Mouse (Mus musculus): ENCODE measurements around the gene Pdzrn4. TPM values are rescaled to one million over a fixed set of nuclear protein-coding genes. Genes with fewer than 3 reads are reported as not detected.

The Pdzrn4 gene
- total and polyA plus RNA-seq, 3 experiments, result not detected

DNA sequence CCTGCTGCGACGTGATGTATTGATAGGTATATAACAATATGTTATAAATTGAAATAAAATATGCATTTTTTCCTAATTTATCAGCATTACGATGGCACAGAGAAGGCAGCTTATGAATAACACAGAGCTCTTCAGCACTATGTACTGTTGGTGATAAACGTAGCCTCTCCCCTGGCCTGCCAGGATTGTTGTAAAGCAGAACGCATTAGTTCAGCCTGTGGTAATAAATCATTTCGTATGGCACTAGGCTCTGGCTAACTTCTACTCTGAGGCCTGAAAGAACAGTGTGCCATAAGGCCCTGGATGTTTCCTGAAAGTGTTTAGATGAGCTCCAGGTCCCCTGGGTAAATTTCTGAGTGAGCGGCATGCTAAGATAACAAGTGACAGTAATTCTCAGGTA is 55.9 kb downstream of the Pdzrn4 start:
- Histone ChIP-seq H3K79me2 (ENCODE audit: control insufficient read depth, insufficient read depth, low read length, poor library complexity) (no peaks in the 10 kb centered on the region), H3K4me1 (ENCODE audit: control insufficient read depth in 1 of 2, insufficient read depth in 2 of 2, low read length in 2 of 2) (no peaks in the 10 kb centered on the region), H3K36me3 (ENCODE audit: control insufficient read depth in 1 of 2, insufficient read depth in 2 of 2, low read length in 2 of 2) (no peaks in the 10 kb centered on the region), H3K27ac (ENCODE audit: control insufficient read depth, low read depth, low read length) (no peak overlapping the region), H3K9ac (ENCODE audit: control insufficient read depth, low read depth, low read length, poor library complexity, severe bottlenecking) (no peak overlapping the region), H3K4me3 (ENCODE audit: control insufficient read depth in 1 of 2, insufficient read depth in 1 of 2, low read depth in 2 of 2, low read length in 2 of 2) (no peak overlapping the region), H3K27me3 (ENCODE audit: control insufficient read depth in 1 of 2, insufficient read depth in 2 of 2, low read length in 2 of 2) (no peaks in the 10 kb centered on the region), H3K9me3 (replicated peaks; ENCODE audit: insufficient read depth, low read length) (no peaks in the 10 kb centered on the region)
- no peak for DNase-seq (ENCODE audit: low read depth, low spot score)
- no peak for TF ChIP-seq TBP (IDR thresholded peaks at IDR 0.05; ENCODE audit: low read depth, low read length)
- TF ChIP-seq ELF1 (IDR thresholded peaks at IDR 0.05; ENCODE audit: low read depth, low read length), result no peak
- TF ChIP-seq MAZ (IDR thresholded peaks at IDR 0.05; ENCODE audit: low read depth, low read length), result no peak
- no peak for TF ChIP-seq MYC (IDR thresholded peaks at IDR 0.05; ENCODE audit: low read depth, low read length)
- TF ChIP-seq ZNF384 (IDR thresholded peaks at IDR 0.05; ENCODE audit: low read depth, low read length), result no peak
- no peak for TF ChIP-seq MAX (IDR thresholded peaks at IDR 0.05; ENCODE audit: low read length)
- no peak for TF ChIP-seq USF1 (IDR thresholded peaks at IDR 0.05; ENCODE audit: low read depth, low read length)
- no peak for TF ChIP-seq ETS1 (IDR thresholded peaks at IDR 0.05; ENCODE audit: low read depth, low read length)
- no peak for TF ChIP-seq HCFC1 (IDR thresholded peaks at IDR 0.05; ENCODE audit: low read depth, low read length)
- no peak for TF ChIP-seq USF2 (IDR thresholded peaks at IDR 0.05; ENCODE audit: borderline replicate concordance in 1 of 2, insufficient read depth in 1 of 2, low read depth in 1 of 2, low read length in 2 of 2)
- no peak for TF ChIP-seq SIN3A (IDR thresholded peaks at IDR 0.05; ENCODE audit: low read length)
- TF ChIP-seq JUND (IDR thresholded peaks at IDR 0.05; ENCODE audit: low read depth, low read length), result no peak
- TF ChIP-seq ZKSCAN1 (IDR thresholded peaks at IDR 0.05; ENCODE audit: low read depth, low read length), result no peak
- no peak for TF ChIP-seq MYB (IDR thresholded peaks at IDR 0.05; ENCODE audit: low read depth, low read length)
- TF ChIP-seq MAFK (IDR thresholded peaks at IDR 0.05; ENCODE audit: borderline replicate concordance, low read depth, low read length), result no peak

GRCm38 (mm10) chr15:92482198-92482597 is 85.5 kb downstream of the Pdzrn4 start:
- no peaks in the 10 kb centered on the region for H3K79me2 ChIP-seq (ENCODE audit: control insufficient read depth, insufficient read depth, low read length, poor library complexity)
- TF ChIP-seq SIN3A (IDR thresholded peaks at IDR 0.05; ENCODE audit: low read length) (no peak), KAT2A (conservative IDR thresholded peaks at IDR 0.05; ENCODE audit: low read depth, low read length) (no peak), CHD2 (IDR thresholded peaks at IDR 0.05; ENCODE audit: low read length) (no peak), POLR2AphosphoS5 (IDR thresholded peaks at IDR 0.05; ENCODE audit: borderline replicate concordance, low read depth, low read length) (no peak), ZC3H11A (IDR thresholded peaks at IDR 0.05; ENCODE audit: low read depth, low read length) (no peak), POLR2A (IDR thresholded peaks at IDR 0.05; ENCODE audit: control insufficient read depth in 1 of 2, insufficient read depth in 1 of 2, low read depth in 1 of 2, low read length in 2 of 2, poor library complexity in 1 of 2) (no peak), SMC3 (IDR thresholded peaks at IDR 0.05; ENCODE audit: low read depth, low read length) (no peak)
- H3K9ac ChIP-seq (ENCODE audit: control insufficient read depth, low read depth, low read length, poor library complexity, severe bottlenecking), result no peak overlapping the region
- DNase-seq (ENCODE audit: low read depth, low spot score), result no peak
- no peaks in the 10 kb centered on the region for H3K27me3 ChIP-seq (ENCODE audit: control insufficient read depth in 1 of 2, insufficient read depth in 2 of 2, low read length in 2 of 2)
- no peaks in the 10 kb centered on the region for H3K36me3 ChIP-seq (ENCODE audit: control insufficient read depth in 1 of 2, insufficient read depth in 2 of 2, low read length in 2 of 2)
- H3K9me3 ChIP-seq (replicated peaks; ENCODE audit: insufficient read depth, low read length), result no peaks in the 10 kb centered on the region
- no peaks in the 10 kb centered on the region for H3K4me1 ChIP-seq (ENCODE audit: control insufficient read depth in 1 of 2, insufficient read depth in 2 of 2, low read length in 2 of 2)
- no peak overlapping the region for H3K4me3 ChIP-seq (ENCODE audit: control insufficient read depth in 1 of 2, insufficient read depth in 1 of 2, low read depth in 2 of 2, low read length in 2 of 2)
- H3K27ac ChIP-seq (ENCODE audit: control insufficient read depth, low read depth, low read length), result no peak overlapping the region

Data from MEL (cell line).